Mouse (Mus musculus) heart, adult 11 months (tissue): ENCODE results near the gene Slc25a13.

ENCODE experiments used
- DNase-seq: peaks from one replicate; pipeline ENCODE4 v3.0.0; 2022

Gene Slc25a13

GRCm38 (mm10) chr6:6201977-6202376 is 15.0 kb downstream of the Slc25a13 start:
- DNase-seq: peak; percentile 39

- DNase-seq: peak; percentile 89
These were observed 17.7 kb downstream of the Slc25a13 start for GRCm38 (mm10) chr6:6199138-6199870.

- peak; percentile 63 for DNase-seq
These were observed 18.9 kb downstream of the Slc25a13 start for GRCm38 (mm10) chr6:6198056-6198455.

GRCm38 (mm10) chr6:6197339-6197738 is 19.6 kb downstream of the Slc25a13 start:
- peak; percentile 76 for DNase-seq

- DNase-seq: no peak
These were observed 20.4 kb downstream of the Slc25a13 start for GRCm38 (mm10) chr6:6196527-6196926.

- no peak for DNase-seq
These were observed 22.1 kb downstream of the Slc25a13 start for GRCm38 (mm10) chr6:6194831-6195230.

- DNase-seq: peak; percentile 91
These were observed 23.1 kb downstream of the Slc25a13 start for GRCm38 (mm10) chr6:6193906-6194305.

GRCm38 (mm10) chr6:6192413-6192812 is 24.6 kb downstream of the Slc25a13 start:
- DNase-seq: peak; percentile 23

GRCm38 (mm10) chr6:6191596-6192337 is 25.2 kb downstream of the Slc25a13 start:
- DNase-seq: peak; percentile 83

GRCm38 (mm10) chr6:6188970-6189369 is 28.0 kb downstream of the Slc25a13 start:
- peak; percentile 84 for DNase-seq

GRCm38 (mm10) chr6:6186468-6186867 is 30.5 kb downstream of the Slc25a13 start:
- peak; percentile 18 for DNase-seq

- peak; percentile 94 for DNase-seq
These were observed 31.3 kb downstream of the Slc25a13 start for GRCm38 (mm10) chr6:6185735-6186068.

GRCm38 (mm10) chr6:6184921-6185734 is 31.8 kb downstream of the Slc25a13 start:
- peak; percentile 98 for DNase-seq

- peak; percentile 94 for DNase-seq
These were observed 33.4 kb downstream of the Slc25a13 start for GRCm38 (mm10) chr6:6183601-6184000.

- no peak for DNase-seq
These were observed 34.8 kb downstream of the Slc25a13 start for GRCm38 (mm10) chr6:6182191-6182590.

- DNase-seq: peak; percentile 50
These were observed 38.6 kb downstream of the Slc25a13 start for GRCm38 (mm10) chr6:6178341-6178740.

- DNase-seq: peak; percentile 28
These were observed 41.5 kb downstream of the Slc25a13 start for GRCm38 (mm10) chr6:6175350-6175971.

- peak; percentile 67 for DNase-seq
These were observed 42.9 kb downstream of the Slc25a13 start for GRCm38 (mm10) chr6:6173935-6174561.

- peak; percentile 19 for DNase-seq
These were observed 43.6 kb downstream of the Slc25a13 start for GRCm38 (mm10) chr6:6173166-6173934.

GRCm38 (mm10) chr6:6168566-6169134 is 48.3 kb downstream of the Slc25a13 start:
- peak; percentile 83 for DNase-seq
